Mouse (Mus musculus) T-helper 2 cell (primary cell): ENCODE measurements around the gene Slc44a5.

ENCODE experiments used
- in situ Hi-C: fragments of 300-600 bp; cut with MboI, MseI; formaldehyde crosslinking; loops from one replicate; pipeline ENCODE4 v1.15.1; 2025; ENCODE audit warnings: high pct_unique_total_duplicates

Slc44a5 gene

DNA sequence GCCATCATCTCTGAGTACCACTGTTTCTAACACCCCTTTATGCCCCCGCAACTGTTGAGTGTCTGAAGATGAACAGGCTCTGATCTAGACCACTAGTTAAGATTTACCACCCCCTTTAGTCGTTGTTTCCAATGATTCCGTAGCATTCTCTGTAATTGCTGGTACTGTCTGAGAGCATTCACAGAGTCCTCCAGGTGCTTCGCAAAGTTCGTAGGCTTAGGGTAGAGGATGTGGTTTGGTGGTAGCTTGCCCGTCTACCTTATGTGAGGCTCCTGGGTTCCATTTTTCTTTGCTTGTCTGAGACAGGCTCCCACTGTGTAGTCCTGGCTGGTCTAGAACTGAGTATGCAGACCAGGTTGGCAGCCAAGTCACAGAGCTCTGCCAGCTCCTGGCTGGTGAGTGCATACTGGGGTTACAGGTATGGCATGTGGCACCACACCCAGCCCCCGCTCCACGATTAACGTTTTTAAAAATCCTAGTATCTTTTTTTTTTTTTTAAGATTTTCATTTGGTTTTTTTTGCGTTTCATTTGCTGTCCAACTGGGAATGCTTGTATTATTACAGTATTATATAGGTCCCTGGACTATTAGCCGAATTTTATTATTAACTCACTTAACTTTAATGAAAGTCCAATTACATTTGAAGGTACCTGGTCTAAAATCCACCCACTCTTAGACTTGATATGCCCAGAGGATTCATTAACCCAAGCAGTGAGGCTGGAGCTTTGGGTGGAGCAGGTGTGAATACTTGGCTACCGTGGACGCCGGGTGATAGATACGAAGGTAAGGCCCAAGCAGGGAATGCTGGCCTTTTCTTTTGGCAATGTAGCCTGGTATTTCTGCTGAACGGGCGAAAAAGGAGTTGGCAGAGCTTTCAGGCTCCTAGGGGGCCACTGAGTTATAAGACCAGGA, 321.9 kb downstream of the Slc44a5 start:
- in situ Hi-C loops = no loop called here

DNA sequence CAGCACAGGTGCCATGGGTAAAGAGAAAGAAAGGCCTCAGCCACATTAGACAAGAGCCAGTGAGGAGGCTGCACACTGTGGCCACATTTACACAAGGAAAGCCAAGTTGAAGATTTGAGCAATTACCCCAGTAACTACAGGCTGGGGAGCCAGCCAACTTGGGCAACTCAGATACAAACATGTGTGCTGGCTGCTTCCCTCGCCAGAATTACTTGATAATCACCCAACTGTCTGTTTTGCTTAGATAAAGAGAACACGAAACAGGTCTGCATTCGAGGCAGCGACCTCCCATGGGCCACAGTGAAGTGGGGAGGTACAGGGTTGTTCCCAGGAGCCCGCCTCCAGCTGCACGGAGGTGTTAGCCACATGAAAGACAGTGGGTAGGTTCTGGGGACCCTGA, 324.3 kb downstream of the Slc44a5 start:
- in situ Hi-C loops = no loop called here

DNA sequence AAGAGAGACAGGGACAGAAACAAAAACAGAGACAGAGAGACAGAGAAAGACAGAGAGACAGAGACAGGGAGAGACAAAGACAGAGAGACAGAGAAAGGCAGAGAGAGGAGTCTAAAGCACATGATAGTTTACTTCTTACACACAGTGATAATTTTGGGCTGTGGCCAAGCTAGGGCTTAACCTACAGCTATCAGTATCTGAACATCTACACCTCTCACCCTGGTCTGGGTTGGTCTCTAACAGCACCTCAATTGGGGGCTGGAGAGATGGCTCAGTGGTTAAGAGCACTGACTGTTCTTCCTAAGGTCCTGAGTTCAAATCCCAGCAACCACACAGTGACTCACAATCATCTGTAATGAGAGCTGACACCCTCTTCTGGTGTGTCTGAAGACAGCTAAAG, 325.3 kb downstream of the Slc44a5 start:
- in situ Hi-C loops = no loop called here

DNA sequence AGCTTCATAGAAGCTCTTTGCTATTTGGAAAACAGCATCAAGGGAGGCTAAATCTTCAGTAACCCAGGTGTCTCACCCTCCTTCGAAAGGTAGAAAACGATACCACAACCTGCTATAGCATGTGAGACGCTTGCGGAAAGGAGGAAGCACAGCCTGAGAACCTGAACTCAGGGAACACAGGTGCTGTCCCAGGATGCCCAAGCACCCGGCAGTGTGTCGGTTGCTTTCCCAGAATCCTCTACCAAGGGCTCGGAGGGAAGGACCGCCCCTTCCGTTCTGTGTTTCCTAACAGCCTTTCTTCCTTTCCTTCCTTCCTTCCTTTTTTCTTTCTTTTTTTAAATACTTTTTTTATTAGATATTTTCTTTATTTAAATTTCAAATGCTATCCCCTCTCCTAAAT, 326.8 kb downstream of the Slc44a5 start:
- in situ Hi-C loops = loop anchor here (10.0 kb wide), 1 partner anchor 255 kb away; no protein-coding TSS in a partner anchor

DNA sequence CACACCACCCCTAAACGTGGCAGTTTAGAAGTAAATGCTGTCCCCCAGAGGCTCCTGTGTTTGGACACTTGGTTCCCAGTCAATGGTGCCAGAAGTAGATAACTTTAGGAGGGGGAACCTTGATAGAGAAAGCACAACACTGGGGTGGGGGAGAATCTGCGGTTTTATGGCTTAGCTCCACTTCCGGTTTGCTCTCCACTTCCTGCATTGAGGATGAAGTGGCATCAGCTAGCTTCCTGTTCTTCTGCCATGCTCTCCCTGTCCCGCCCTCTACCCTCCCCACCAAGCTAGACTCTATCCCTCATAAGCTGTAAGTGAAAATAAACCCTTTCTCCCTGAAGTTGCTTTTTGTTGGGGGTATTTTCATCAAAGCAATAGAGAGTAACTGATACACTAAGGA, 327.9 kb downstream of the Slc44a5 start:
- in situ Hi-C loops = loop anchor here (10.0 kb wide), 1 partner anchor 256 kb away; no protein-coding TSS in a partner anchor

DNA sequence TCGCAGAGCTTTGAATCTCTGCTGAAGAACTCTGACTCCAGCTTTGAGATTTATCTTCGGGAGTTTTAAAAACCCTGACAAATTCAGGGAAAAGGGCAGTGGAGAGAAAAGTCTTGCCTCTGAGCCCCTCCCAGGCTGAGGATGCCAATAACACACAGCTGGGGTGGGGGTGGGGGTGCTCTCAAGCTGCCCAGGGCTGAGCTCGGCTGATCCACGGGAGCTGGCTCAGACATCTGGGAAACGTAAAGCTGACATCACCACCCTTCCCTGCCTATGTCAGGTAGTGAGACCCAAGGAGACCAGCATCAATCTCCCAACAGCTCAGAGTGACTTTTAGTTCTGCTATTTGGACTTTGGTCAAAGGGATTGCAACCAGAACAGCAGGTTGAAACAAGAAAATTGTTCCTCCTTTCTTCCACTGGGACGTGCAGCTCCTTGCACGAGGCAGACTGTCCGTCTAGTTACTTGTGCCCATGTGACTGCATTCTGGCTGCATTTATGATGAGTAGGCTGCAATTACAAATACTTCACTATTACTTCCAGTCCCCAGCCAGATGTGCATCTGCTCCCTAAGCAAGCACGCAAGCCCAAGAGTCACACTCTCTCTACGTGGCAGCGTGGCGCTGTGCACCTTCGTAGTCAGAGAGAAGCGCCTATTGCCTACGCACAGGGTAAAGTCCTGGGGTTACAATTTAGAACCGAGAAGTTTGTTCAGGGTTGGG, 332.1 kb downstream of the Slc44a5 start:
- in situ Hi-C loops = loop anchor here (10.0 kb wide), 1 partner anchor 261 kb away; no protein-coding TSS in a partner anchor

DNA sequence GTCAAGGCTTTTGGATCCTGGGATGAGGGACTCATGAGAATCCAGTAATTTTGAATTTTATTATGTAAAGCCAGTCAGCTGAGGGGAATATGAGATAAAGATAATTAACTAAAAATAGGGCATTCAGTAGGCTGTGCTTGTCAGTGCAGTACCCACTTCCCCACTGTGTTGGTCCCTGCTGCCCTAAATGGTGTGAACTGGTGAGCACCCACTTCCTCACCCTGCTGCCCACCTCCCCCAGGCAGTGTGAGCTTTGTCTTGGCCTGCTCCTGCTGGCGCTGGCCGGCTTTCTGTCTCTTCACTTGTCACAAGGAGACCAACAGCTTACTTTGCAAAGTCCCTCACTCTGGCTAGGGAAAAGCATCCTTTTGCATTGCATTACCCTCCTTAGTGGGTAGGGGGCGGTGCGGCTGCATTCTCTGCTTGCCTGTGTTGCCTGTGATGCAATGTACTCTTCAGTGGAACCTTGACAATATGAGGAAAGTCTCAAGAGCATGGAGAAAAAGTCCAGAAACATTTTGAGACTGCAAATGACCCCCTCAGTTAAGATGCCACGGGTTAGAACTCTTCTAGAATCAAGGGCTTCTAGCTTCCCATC, 344.5 kb downstream of the Slc44a5 start:
- in situ Hi-C loops = no loop called here
